Mouse (Mus musculus) spleen, adult 2 months (tissue): Measurements from ENCODE around the gene Taok3.

ENCODE experiments used
- CTCF ChIP-seq: fragments of 200-500 bp; IDR thresholded peaks from 2 replicates; pipeline ENCODE4 v1.5.1; 2011; ENCODE audit warnings: mild to moderate bottlenecking, inconsistent platforms; ENCODE audit not compliant: insufficient read depth, insufficient read length, insufficient replicate concordance; ENCODE audit errors: extremely low read depth
- POLR2A ChIP-seq: fragments of 200-500 bp; IDR thresholded peaks from 2 replicates; pipeline ENCODE4 v1.6.1; 2011; ENCODE audit warnings: low read depth, low read length, inconsistent platforms

DNA sequence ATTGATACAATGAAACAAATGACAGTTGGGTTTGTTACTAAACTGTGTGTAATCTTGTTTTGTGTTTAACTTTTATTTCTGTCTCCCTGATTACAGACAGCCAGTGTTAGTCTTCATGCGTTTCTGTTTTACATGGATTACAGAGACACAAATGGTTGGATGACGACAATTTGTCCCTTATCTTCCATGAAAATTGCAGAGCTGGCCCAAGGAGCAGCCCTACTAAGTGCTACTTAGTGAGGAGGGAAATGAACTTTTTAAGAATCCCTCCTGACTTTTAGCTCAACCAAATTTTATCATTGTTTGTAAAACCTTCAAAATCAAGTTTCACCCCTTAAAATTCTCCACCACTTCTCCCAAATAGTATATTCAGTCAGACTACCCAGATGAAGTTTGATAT, 1.7 kb upstream of the Taok3 start:
- TF ChIP-seq CTCF, result no peak
- TF ChIP-seq POLR2A, result no peak
